In the genomic region with DNA sequence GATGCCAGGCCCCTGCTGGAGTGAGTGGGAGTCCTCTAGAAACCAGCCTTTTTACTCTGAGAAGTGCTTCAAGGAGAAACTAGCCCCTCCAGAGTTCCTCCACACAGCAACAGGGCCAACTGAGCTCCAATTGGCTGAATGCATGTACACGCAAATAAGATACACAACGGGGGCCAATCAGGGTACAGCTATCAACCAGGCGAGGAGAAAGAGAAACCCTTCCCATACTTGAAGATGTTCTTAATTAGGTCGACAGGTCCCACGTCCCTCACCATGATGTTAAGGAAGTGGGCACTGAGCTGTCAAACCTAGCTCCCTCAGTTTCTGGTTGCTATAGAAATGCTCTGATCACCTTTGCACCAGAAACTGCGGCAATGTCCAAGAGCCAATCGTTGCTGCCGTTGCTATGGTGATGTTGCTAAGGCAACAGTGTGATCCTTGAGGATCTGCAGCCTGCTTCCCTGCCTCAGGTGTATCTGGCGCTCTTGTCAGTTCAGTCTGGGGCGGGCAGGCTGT, we compare ENCODE assay signal across 7 mouse cellular contexts. TPM values are rescaled to one million over a fixed set of nuclear protein-coding genes. Genes with fewer than 3 reads are reported as not detected.
DNase-seq lines count a peak whose midpoint lies in the region; ATAC-seq and TF ChIP-seq lines count a peak whose summit lies in the region.

No protein-coding gene starts in this region.

- no peak overlapping the region for H3K4me3 ChIP-seq in MEL (ENCODE audit: control insufficient read depth in 1 of 2, insufficient read depth in 1 of 2, low read depth in 2 of 2, low read length in 2 of 2)
- H3K4me3 ChIP-seq in forebrain, embryonic 11.5 days (ENCODE audit: low read depth, low read length), result peak overlapping the region; percentile 11; the same call in 1 of the 2 replicates
- no peak overlapping the region for H3K4me3 ChIP-seq in liver, postnatal 0 days (ENCODE audit: low read depth, low read length)

- no peak for TF ChIP-seq POLR2A in MEL (IDR thresholded peaks at IDR 0.05; ENCODE audit: control insufficient read depth in 1 of 2, insufficient read depth in 1 of 2, low read depth in 1 of 2, low read length in 2 of 2, poor library complexity in 1 of 2)
- no peak for TF ChIP-seq POLR2A in brain, embryonic 14.5 days (IDR thresholded peaks at IDR 0.05; ENCODE audit: borderline replicate concordance, extremely low read depth, insufficient read depth, insufficient read length, poor library complexity, severe bottlenecking)

- TF ChIP-seq EP300 in MEL (IDR thresholded peaks at IDR 0.05; ENCODE audit: low read depth in 1 of 2, low read length in 2 of 2), result no peak
- no peak for TF ChIP-seq EP300 in liver, postnatal 0 days (IDR thresholded peaks at IDR 0.05; ENCODE audit: low read depth)

- H3K9me3 ChIP-seq in MEL (replicated peaks; ENCODE audit: insufficient read depth, low read length), result no peaks in the 10 kb centered on the region
- H3K9me3 ChIP-seq in forebrain, embryonic 11.5 days (ENCODE audit: control insufficient read depth, low read length), result no peaks in the 10 kb centered on the region
- H3K9me3 ChIP-seq in liver, postnatal 0 days (ENCODE audit: low read length), result no peaks in the 10 kb centered on the region

- no peak for TF ChIP-seq CTCF in MEL (IDR thresholded peaks at IDR 0.05 in 2 of 3, conservative IDR thresholded peaks at IDR 0.05 in 1 of 3; ENCODE audit: control insufficient read depth in 1 of 3, insufficient read depth in 1 of 3, low read depth in 2 of 3, low read length in 3 of 3, poor library complexity in 1 of 3, severe bottlenecking in 1 of 3)
- TF ChIP-seq CTCF in brain, embryonic 14.5 days (IDR thresholded peaks at IDR 0.05; ENCODE audit: borderline replicate concordance, extremely low read depth, insufficient read depth, insufficient read length), result no peak
- TF ChIP-seq CTCF in liver, postnatal 0 days (IDR thresholded peaks at IDR 0.05; ENCODE audit: low read depth), result no peak

- H3K36me3 ChIP-seq in MEL (ENCODE audit: control insufficient read depth in 1 of 2, insufficient read depth in 2 of 2, low read length in 2 of 2), result peaks cover 0 to 2% of the 10 kb centered on the region in 2 experiments; a peak in 2 of 4 replicates
- H3K36me3 ChIP-seq in forebrain, embryonic 11.5 days (ENCODE audit: control insufficient read depth, insufficient read depth, low read length), result no peaks in the 10 kb centered on the region
- no peaks in the 10 kb centered on the region for H3K36me3 ChIP-seq in liver, postnatal 0 days (replicated peaks; ENCODE audit: insufficient read depth, low read length)

- no peak overlapping the region for H3K27ac ChIP-seq in MEL (ENCODE audit: control insufficient read depth, low read depth, low read length)
- H3K27ac ChIP-seq in forebrain, embryonic 11.5 days (ENCODE audit: low read depth, low read length), result no peak overlapping the region
- peak overlapping the region; percentile 31; the same call in 1 of the 2 replicates for H3K27ac ChIP-seq in liver, postnatal 0 days (ENCODE audit: low read depth)

- 1% methylated on average over 10 of the region's 10 CpGs for WGBS in forebrain, embryonic 11.5 days
- WGBS in liver, postnatal 0 days (ENCODE audit: insufficient replicate concordance), result 5% methylated on average over 10 of the region's 10 CpGs

- peaks cover 13 to 18% of the 10 kb centered on the region in 2 experiments; a peak in 3 of 4 replicates for H3K4me1 ChIP-seq in MEL (ENCODE audit: control insufficient read depth in 1 of 2, insufficient read depth in 2 of 2, low read length in 2 of 2)
- H3K4me1 ChIP-seq in forebrain, embryonic 11.5 days (replicated peaks; ENCODE audit: control insufficient read depth, insufficient read depth, low read length), result peaks cover 12% of the 10 kb centered on the region; the same call in 1 of the 2 replicates
- H3K4me1 ChIP-seq in liver, postnatal 0 days (ENCODE audit: insufficient read depth), result peaks cover 42% of the 10 kb centered on the region

- no peaks in the 10 kb centered on the region for H3K79me2 ChIP-seq in MEL (ENCODE audit: control insufficient read depth, insufficient read depth, low read length, poor library complexity)

- ATAC-seq in forebrain, embryonic 11.5 days (replicated peaks; ENCODE audit: low FRiP score), result peak; percentile 45
- no peak for ATAC-seq in liver, postnatal 0 days

- TF ChIP-seq RAD21 in MEL (IDR thresholded peaks at IDR 0.05; ENCODE audit: low read depth, low read length), result no peak

- peak overlapping the region; percentile 41 for H3K4me2 ChIP-seq in forebrain, embryonic 11.5 days (ENCODE audit: low read depth, low read length, severe bottlenecking)
- peak overlapping the region; percentile 51 for H3K4me2 ChIP-seq in liver, postnatal 0 days (ENCODE audit: low read depth, low read length)

- H3K9ac ChIP-seq in MEL (ENCODE audit: control insufficient read depth, low read depth, low read length, poor library complexity, severe bottlenecking), result no peak overlapping the region
- 0 out of 2 replicates have a peak overlapping the region, but pooled peaks have one; percentile 8 for H3K9ac ChIP-seq in forebrain, embryonic 11.5 days (ENCODE audit: low read length)
- H3K9ac ChIP-seq in liver, postnatal 0 days (replicated peaks), result no peak overlapping the region

- DNase-seq in MEL (ENCODE audit: low read depth, low spot score), result peak; percentile 40
- peak; percentile 96 for DNase-seq in brain, embryonic 14.5 days (ENCODE audit: low read depth)
- DNase-seq in forebrain, embryonic 11.5 days (ENCODE audit: low spot score), result peak; percentile 69
- peak; percentile 58 to 77 for DNase-seq in layer of hippocampus, adult 18-20 months (ENCODE audit: low spot score in 2 of 2)
- no peak for DNase-seq in liver, postnatal 0 days
- DNase-seq in right cerebral cortex, adult 18-20 months, result peak; percentile 82
- DNase-seq in kidney, postnatal 14 days, result no peak

- no peaks in the 10 kb centered on the region; a peak in 1 of 4 replicates for H3K27me3 ChIP-seq in MEL (ENCODE audit: control insufficient read depth in 1 of 2, insufficient read depth in 2 of 2, low read length in 2 of 2)
- no peaks in the 10 kb centered on the region for H3K27me3 ChIP-seq in forebrain, embryonic 11.5 days (ENCODE audit: control insufficient read depth, insufficient read depth, low read length)
- H3K27me3 ChIP-seq in liver, postnatal 0 days (ENCODE audit: insufficient read depth, low read length), result no peaks in the 10 kb centered on the region; the same call in 1 of the 2 replicates

TF ChIP-seq in MEL, 35 proteins besides CTCF, POLR2A, EP300 and RAD21:
- TF ChIP-seq MAFK (IDR thresholded peaks at IDR 0.05; ENCODE audit: borderline replicate concordance, low read depth, low read length), result no peak
- no peak for TF ChIP-seq SMC3 (IDR thresholded peaks at IDR 0.05; ENCODE audit: low read depth, low read length)
- no peak for TF ChIP-seq TAL1 (IDR thresholded peaks at IDR 0.05; ENCODE audit: low read length)
- no peak for TF ChIP-seq MYC (IDR thresholded peaks at IDR 0.05; ENCODE audit: low read depth, low read length)
- TF ChIP-seq BHLHE40 (IDR thresholded peaks at IDR 0.05; ENCODE audit: borderline replicate concordance, low read depth, low read length), result no peak
- TF ChIP-seq USF1 (IDR thresholded peaks at IDR 0.05; ENCODE audit: low read depth, low read length), result no peak
- no peak for TF ChIP-seq MAX (IDR thresholded peaks at IDR 0.05; ENCODE audit: low read length)
- TF ChIP-seq MXI1 (IDR thresholded peaks at IDR 0.05; ENCODE audit: low read depth, low read length), result no peak
- no peak for TF ChIP-seq MAZ (IDR thresholded peaks at IDR 0.05; ENCODE audit: low read depth, low read length)
- no peak for TF ChIP-seq NELFE (IDR thresholded peaks at IDR 0.05; ENCODE audit: low read depth, low read length)
- TF ChIP-seq CHD2 (IDR thresholded peaks at IDR 0.05; ENCODE audit: low read length), result no peak
- TF ChIP-seq E2F4 (IDR thresholded peaks at IDR 0.05; ENCODE audit: borderline replicate concordance, low read depth, low read length), result no peak
- no peak for TF ChIP-seq TBP (IDR thresholded peaks at IDR 0.05; ENCODE audit: low read depth, low read length)
- no peak for TF ChIP-seq CHD1 (IDR thresholded peaks at IDR 0.05; ENCODE audit: low read depth, low read length)
- no peak for TF ChIP-seq GABPA (IDR thresholded peaks at IDR 0.05; ENCODE audit: low read depth, low read length)
- TF ChIP-seq POLR2AphosphoS2 (IDR thresholded peaks at IDR 0.05; ENCODE audit: low read length), result no peak
- TF ChIP-seq MYB (IDR thresholded peaks at IDR 0.05; ENCODE audit: low read depth, low read length), result no peak
- TF ChIP-seq USF2 (IDR thresholded peaks at IDR 0.05; ENCODE audit: borderline replicate concordance in 1 of 2, insufficient read depth in 1 of 2, low read depth in 1 of 2, low read length in 2 of 2), result no peak

RNA-seq across cellular contexts. Expression of a gene that starts 2.9 kb away (rescaled TPM):
- total RNA-seq in MEL (2012; rRNA removed), result 2.5 and 3.3 TPM in 2 replicates
- polyA plus RNA-seq in MEL (2012; ENCODE audit: insufficient read depth in 1 of 2, insufficient read length in 2 of 2, low read depth in 1 of 2, low replicate concordance in 2 of 2, missing spikeins in 1 of 2), result 1 to 10 TPM in 1 of 2 experiments, not detected in 1; 6.0 TPM
- 73.6 and 76.6 TPM in 2 replicates for polyA plus RNA-seq in brain, embryonic 14.5 days (2012; rRNA removed)
- polyA plus RNA-seq in forebrain, embryonic 11.5 days (2014; fragmentation: Nextera tagmentation; extraction: Ambion mirVana), result 12.5 and 14.5 TPM in 2 replicates
- 100 to 1,000 TPM; 169 to 174 TPM for total RNA-seq in layer of hippocampus, adult 18-20 months (2021)
- polyA plus RNA-seq in liver, postnatal 0 days (2015; fragmentation: Nextera tagmentation; extraction: Ambion mirVana), result 3.4 and 4.6 TPM in 2 replicates

RNA-seq across cellular contexts. Expression of a gene that starts 37.0 kb away (rescaled TPM):
- 46.3 and 56.7 TPM in 2 replicates for total RNA-seq in MEL (2012; rRNA removed)
- 100 to 1,000 TPM in 1 of 2 experiments, 10 to 100 TPM in 1; 71.5 to 394 TPM for polyA plus RNA-seq in MEL (2012; ENCODE audit: insufficient read depth in 1 of 2, insufficient read length in 2 of 2, low read depth in 1 of 2, low replicate concordance in 2 of 2, missing spikeins in 1 of 2)
- 21.7 and 43.2 TPM in 2 replicates for polyA plus RNA-seq in brain, embryonic 14.5 days (2012; rRNA removed)
- 31.9 and 37.4 TPM in 2 replicates for polyA plus RNA-seq in forebrain, embryonic 11.5 days (2014; fragmentation: Nextera tagmentation; extraction: Ambion mirVana)
- total RNA-seq in layer of hippocampus, adult 18-20 months (2021), result 10 to 100 TPM; 16.2 to 17.5 TPM
- 8.5 and 11.8 TPM in 2 replicates for polyA plus RNA-seq in liver, postnatal 0 days (2015; fragmentation: Nextera tagmentation; extraction: Ambion mirVana)

RNA-seq across cellular contexts. Expression of a gene that starts 58.6 kb away (rescaled TPM):
- 2.3 and 4.4 TPM in 2 replicates for total RNA-seq in MEL (2012; rRNA removed)
- polyA plus RNA-seq in MEL (2012; ENCODE audit: insufficient read depth in 1 of 2, insufficient read length in 2 of 2, low read depth in 1 of 2, low replicate concordance in 2 of 2, missing spikeins in 1 of 2), result 1 to 10 TPM in 1 of 2 experiments, not detected in 1; 1.9 TPM
- 24.7 and 40.5 TPM in 2 replicates for polyA plus RNA-seq in brain, embryonic 14.5 days (2012; rRNA removed)
- 38.9 and 42.4 TPM in 2 replicates for polyA plus RNA-seq in forebrain, embryonic 11.5 days (2014; fragmentation: Nextera tagmentation; extraction: Ambion mirVana)
- total RNA-seq in layer of hippocampus, adult 18-20 months (2021), result 1 to 10 TPM; 7.8 to 10.0 TPM
- polyA plus RNA-seq in liver, postnatal 0 days (2015; fragmentation: Nextera tagmentation; extraction: Ambion mirVana), result 3.8 and 4.0 TPM in 2 replicates

Comparison
In these comparisons a context has a peak if more than half of its experiments do, and no peak if none do; other contexts are left out.
1. DNase-seq: peak in MEL (single experiment), brain, embryonic 14.5 days (single experiment), forebrain, embryonic 11.5 days (single experiment), layer of hippocampus, adult 18-20 months (2 of 2) and right cerebral cortex, adult 18-20 months (single experiment); none in liver, postnatal 0 days (single experiment) and kidney, postnatal 14 days (single experiment).